9 mouse cellular contexts compared by ENCODE assay signal in the genomic region with DNA sequence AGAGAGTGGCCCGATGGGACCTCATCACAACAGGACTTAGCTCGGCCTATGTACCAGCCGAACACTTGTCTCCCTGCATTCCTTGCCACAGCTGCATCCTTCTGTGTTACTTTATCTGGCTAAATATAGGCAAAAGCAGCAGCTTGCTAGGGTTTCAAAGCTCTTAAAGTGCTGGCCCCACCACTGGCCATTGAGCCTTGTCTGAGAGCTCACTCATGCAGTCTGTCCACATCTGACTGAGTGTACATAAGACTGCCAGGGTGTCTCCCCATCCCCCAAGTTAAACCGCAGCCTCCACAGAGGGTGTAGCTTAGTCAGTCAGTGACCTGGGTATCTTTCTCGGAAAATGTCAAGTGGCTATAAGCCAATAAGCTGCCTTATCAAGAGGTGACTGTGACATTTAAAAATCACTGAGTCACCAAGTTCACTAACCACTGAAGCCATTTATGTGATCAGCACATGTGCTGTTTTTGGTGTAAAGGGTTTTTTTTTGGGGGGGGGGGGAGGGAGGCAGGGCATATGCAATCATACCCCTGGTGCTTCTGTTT. TPM values are rescaled to one million over a fixed set of nuclear protein-coding genes. Genes with fewer than 3 reads are reported as not detected.
DNase-seq lines count a peak whose midpoint lies in the region; ATAC-seq and TF ChIP-seq lines count a peak whose summit lies in the region.
"Had no signal": no experiment of that assay in that cellular context is flagged by ENCODE, and none has a peak within 500 bp of the region (broad histone marks: within the 10 kb centered on the region; RNA-seq: fewer than 3 reads in every experiment).

No protein-coding gene starts in this region.

- H3K27me3 ChIP-seq in myocyte (ENCODE audit: control insufficient read depth, insufficient read depth, insufficient read length), result no peaks in the 10 kb centered on the region
- H3K27me3 ChIP-seq in hindbrain, embryonic 11.5 days (ENCODE audit: control insufficient read depth, insufficient read depth, low read length), result no peaks in the 10 kb centered on the region
- H3K27me3 ChIP-seq in intestine, postnatal 0 days (replicated peaks; ENCODE audit: control insufficient read depth, insufficient read depth, low read length), result no peaks in the 10 kb centered on the region

- H3K4me1 ChIP-seq in hindbrain, embryonic 11.5 days (replicated peaks; ENCODE audit: control insufficient read depth, insufficient read depth, low read length), result no peaks in the 10 kb centered on the region
- H3K4me1 ChIP-seq in intestine, postnatal 0 days (replicated peaks; ENCODE audit: control insufficient read depth, insufficient read depth, low read length), result no peaks in the 10 kb centered on the region

- H3K36me3 ChIP-seq in myocyte (ENCODE audit: control insufficient read depth, insufficient read depth), result no peaks in the 10 kb centered on the region
- H3K36me3 ChIP-seq in hindbrain, embryonic 11.5 days (ENCODE audit: control insufficient read depth, insufficient read depth, low read length), result no peaks in the 10 kb centered on the region
- H3K36me3 ChIP-seq in intestine, postnatal 0 days (ENCODE audit: control insufficient read depth, insufficient read depth), result no peaks in the 10 kb centered on the region

- H3K79me2 ChIP-seq in myocyte (ENCODE audit: control insufficient read depth, insufficient read depth), result no peaks in the 10 kb centered on the region

- peak; percentile 27 for TF ChIP-seq POLR2A in myocyte (IDR thresholded peaks at IDR 0.05; ENCODE audit: insufficient read length, low read depth)

- H3K4me2 ChIP-seq in myocyte (ENCODE audit: low read depth), result peak overlapping the region; percentile 54
- H3K4me2 ChIP-seq in hindbrain, embryonic 11.5 days (replicated peaks; ENCODE audit: low read depth, low read length), result no peak overlapping the region
- no peak overlapping the region for H3K4me2 ChIP-seq in intestine, postnatal 0 days (replicated peaks; ENCODE audit: low read depth)

- H3K4me3 ChIP-seq in myocyte, result no peak overlapping the region
- H3K4me3 ChIP-seq in hindbrain, embryonic 11.5 days (ENCODE audit: low read depth, low read length), result no peak overlapping the region
- H3K4me3 ChIP-seq in intestine, postnatal 0 days (ENCODE audit: low read depth, low read length), result no peak overlapping the region

- ATAC-seq in hindbrain, embryonic 11.5 days (ENCODE audit: low FRiP score), result no peak
- no peak for ATAC-seq in intestine, postnatal 0 days
- ATAC-seq: forebrain, postnatal 0 days had no signal

- no peak overlapping the region for H3K27ac ChIP-seq in hindbrain, embryonic 11.5 days (ENCODE audit: low read depth, low read length)
- H3K27ac ChIP-seq in intestine, postnatal 0 days (ENCODE audit: low read depth, low read length), result no peak overlapping the region

- no peaks in the 10 kb centered on the region for H3K9me3 ChIP-seq in hindbrain, embryonic 11.5 days (ENCODE audit: control insufficient read depth, low read length)
- no peaks in the 10 kb centered on the region for H3K9me3 ChIP-seq in intestine, postnatal 0 days (ENCODE audit: control insufficient read depth)

- intact Hi-C loops in heart, postnatal 10 days (cut with DNase I), result no loop called here

- H3K9ac ChIP-seq in hindbrain, embryonic 11.5 days (ENCODE audit: low read depth, low read length), result no peak overlapping the region
- H3K9ac ChIP-seq in intestine, postnatal 0 days (ENCODE audit: low read depth, low read length), result no peak overlapping the region
- H3K9ac ChIP-seq: forebrain, postnatal 0 days had no signal

- peak; percentile 4 to 14 for DNase-seq in lung, adult 18-20 months
- DNase-seq in lung, postnatal 4 days, result no peak
- DNase-seq in T-cell, adult 2 months (ENCODE audit: low spot score), result peak; percentile 40
- peak; percentile 33 to 39 for DNase-seq in heart, postnatal 10 days
- DNase-seq in right cerebral cortex, adult 2 months (ENCODE audit: low spot score in 2 of 2), result no peak
- DNase-seq in hindbrain, embryonic 11.5 days (ENCODE audit: low spot score), result no peak
- DNase-seq: forebrain, postnatal 0 days had no signal

- TF ChIP-seq CTCF in intestine, postnatal 0 days (IDR thresholded peaks at IDR 0.05; ENCODE audit: low read depth), result no peak

- H3ac ChIP-seq in myocyte (ENCODE audit: control insufficient read depth, insufficient read length), result no peak overlapping the region

- 80% methylated on average over 5 of the region's 5 CpGs for WGBS in hindbrain, embryonic 11.5 days
- WGBS in intestine, postnatal 0 days, result 57% methylated on average over 5 of the region's 5 CpGs

TF ChIP-seq in myocyte, 11 proteins besides CTCF, POLR2A, EP300 and RAD21:
- peak; percentile 86 to 100 (median 93) for TF ChIP-seq MYOG (IDR thresholded peaks at IDR 0.05; ENCODE audit: control insufficient read depth in 1 of 3, insufficient read depth in 1 of 3, insufficient read length in 2 of 3, low read depth in 2 of 3)
- 0 out of 2 replicates have a peak, but pooled peaks have one; percentile 6 for TF ChIP-seq CEBPB (IDR thresholded peaks at IDR 0.05; ENCODE audit: insufficient read depth, poor library complexity, severe bottlenecking)
- TF ChIP-seq TCF3 (IDR thresholded peaks at IDR 0.05; ENCODE audit: insufficient read length, low read depth), result peak; percentile 82
- no peak for TF ChIP-seq MAX (IDR thresholded peaks at IDR 0.05; ENCODE audit: low read depth)
- peak; percentile 38 for TF ChIP-seq POLR2AphosphoS2 (IDR thresholded peaks at IDR 0.05; ENCODE audit: insufficient read length, low read depth)
- TF ChIP-seq SRF (IDR thresholded peaks at IDR 0.05; ENCODE audit: control insufficient read depth, insufficient read length, low read depth), result peak; percentile 98
- TF ChIP-seq REST (IDR thresholded peaks at IDR 0.05; ENCODE audit: insufficient read depth, insufficient read length), result no peak
- peak; percentile 70 to 97 (median 95) for TF ChIP-seq MYOD1 (IDR thresholded peaks at IDR 0.05; ENCODE audit: control insufficient read depth in 1 of 3, insufficient read length in 2 of 3, low read depth in 2 of 3)
- no peak for TF ChIP-seq USF1 (IDR thresholded peaks at IDR 0.05; ENCODE audit: low read depth)
- TF ChIP-seq TCF12 (IDR thresholded peaks at IDR 0.05; ENCODE audit: insufficient read depth, poor library complexity, severe bottlenecking), result peak; percentile 88
- no peak for TF ChIP-seq E2F4 (IDR thresholded peaks at IDR 0.05; ENCODE audit: insufficient read depth)

RNA-seq across cellular contexts. Expression of a gene that starts 59.2 kb away (rescaled TPM):
- 1 to 10 TPM; 2.1 to 5.1 TPM for total RNA-seq in heart, postnatal 10 days (2021)
- 60.8 TPM for polyA plus RNA-seq in myocyte (2012; fragmentation: generic; extraction: Trizol)
- 3.7 and 4.2 TPM in 2 replicates for polyA plus RNA-seq in hindbrain, embryonic 11.5 days (2014; fragmentation: Nextera tagmentation; extraction: Ambion mirVana)
- 0.10 and 0.17 TPM in 2 replicates for polyA plus RNA-seq in intestine, postnatal 0 days (2015; fragmentation: Nextera tagmentation; extraction: Ambion mirVana)

Comparison
In these comparisons a context has a peak if more than half of its experiments do, and no peak if none do; other contexts are left out.
1. DNase-seq: peak in lung, adult 18-20 months (2 of 2), T-cell, adult 2 months (single experiment) and heart, postnatal 10 days (2 of 2); none in lung, postnatal 4 days (0 of 2), right cerebral cortex, adult 2 months (0 of 2) and hindbrain, embryonic 11.5 days (single experiment).
2. RNA of a gene that starts 59.2 kb away (polyA plus RNA-seq): 60.8 TPM in myocyte (single experiment); 3.7 to 4.2 TPM in hindbrain, embryonic 11.5 days and 0.10 to 0.17 TPM in intestine, postnatal 0 days; every median in the first group is over 10 times any median in the second.